Mouse (Mus musculus) WW6 (cell line): ENCODE data around the gene Gpbp1.
A peak's percentile ranks its signal among the peaks of the same experiment; 100 is the strongest.

Source experiments
- DNase-seq: peaks from one replicate; pipeline ENCODE4 v3.0.0-alpha.2; 2013; ENCODE audit warnings: low read depth, low spot score

Gene Gpbp1

GRCm38 (mm10) chr13:111489802-111490723 lies at the start of gene Gpbp1:
TSS of gene Gpbp1 (minus strand) at chr13:111490111.
- peak; percentile 99 for DNase-seq

- DNase-seq = no peak
Observed at GRCm38 (mm10) chr13:111537718-111538117, 47.8 kb upstream of the Gpbp1 start.

GRCm38 (mm10) chr13:111536207-111536887 lies 46.4 kb upstream of the Gpbp1 start:
- no peak for DNase-seq

GRCm38 (mm10) chr13:111534131-111534530 lies 44.2 kb upstream of the Gpbp1 start:
- no peak for DNase-seq

GRCm38 (mm10) chr13:111532178-111532948 lies 42.5 kb upstream of the Gpbp1 start:
- DNase-seq = no peak

GRCm38 (mm10) chr13:111531701-111532100 lies 41.8 kb upstream of the Gpbp1 start:
- no peak for DNase-seq

GRCm38 (mm10) chr13:111524277-111524676 lies 34.4 kb upstream of the Gpbp1 start:
- no peak for DNase-seq

GRCm38 (mm10) chr13:111522336-111522735 lies 32.4 kb upstream of the Gpbp1 start:
- no peak for DNase-seq

GRCm38 (mm10) chr13:111520456-111520855 lies 30.5 kb upstream of the Gpbp1 start:
- DNase-seq = no peak

GRCm38 (mm10) chr13:111518332-111518731 lies 28.4 kb upstream of the Gpbp1 start:
- DNase-seq = no peak

- DNase-seq = no peak
Observed at GRCm38 (mm10) chr13:111516385-111517150, 26.7 kb upstream of the Gpbp1 start.

- no peak for DNase-seq
Observed at GRCm38 (mm10) chr13:111509385-111509784, 19.5 kb upstream of the Gpbp1 start.

GRCm38 (mm10) chr13:111508645-111509044 lies 18.7 kb upstream of the Gpbp1 start:
- DNase-seq = no peak

GRCm38 (mm10) chr13:111494330-111495029 lies 4.6 kb upstream of the Gpbp1 start:
- no peak for DNase-seq

GRCm38 (mm10) chr13:111491046-111491756 lies 1.3 kb upstream of the Gpbp1 start:
- no peak for DNase-seq

- DNase-seq = no peak
Observed at GRCm38 (mm10) chr13:111489502-111489801, 459 bp downstream of the Gpbp1 start.

- no peak for DNase-seq
Observed at GRCm38 (mm10) chr13:111488651-111489501, 1.0 kb downstream of the Gpbp1 start.

- no peak for DNase-seq
Observed at GRCm38 (mm10) chr13:111477695-111478094, 12.2 kb downstream of the Gpbp1 start.

- DNase-seq = no peak
Observed at GRCm38 (mm10) chr13:111470562-111471237, 19.2 kb downstream of the Gpbp1 start.
